ENCODE assay signal across 21 mouse cellular contexts in the genomic region with DNA sequence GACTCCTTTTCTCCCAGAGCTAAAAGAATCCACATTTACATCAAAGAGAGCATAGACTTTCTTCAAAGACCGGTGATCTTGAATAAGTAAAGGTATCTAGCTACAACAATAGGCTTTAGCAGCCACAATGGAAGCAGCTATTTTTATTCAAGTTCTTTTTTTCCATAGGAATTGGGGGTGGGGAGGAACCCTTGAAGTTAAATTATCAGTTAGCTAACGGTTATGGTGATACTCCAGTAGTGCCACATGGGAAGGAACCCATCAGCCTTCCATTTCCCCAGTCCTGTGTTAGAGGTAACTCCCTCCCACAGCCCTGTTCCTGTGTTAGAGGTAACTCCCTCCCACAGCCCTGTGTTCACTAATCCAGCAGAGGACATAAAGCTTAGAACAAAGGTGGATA.
"Had no signal": no experiment of that assay in that cellular context is flagged by ENCODE, and none has a peak within 500 bp of the region (broad histone marks: within the 10 kb centered on the region; RNA-seq: fewer than 3 reads in every experiment).

No protein-coding gene starts in this region.

- H3K9ac ChIP-seq: heart, embryonic 13.5 days; heart, embryonic 15.5 days; hindbrain, embryonic 13.5 days; hindbrain, embryonic 15.5 days; kidney, embryonic 15.5 days; limb, embryonic 13.5 days; limb, embryonic 15.5 days; liver, embryonic 12.5 days; liver, embryonic 14.5 days had no signal

- H3K36me3 ChIP-seq: heart, embryonic 13.5 days; heart, embryonic 15.5 days; hindbrain, embryonic 13.5 days; hindbrain, embryonic 15.5 days; kidney, embryonic 15.5 days; limb, embryonic 13.5 days; limb, embryonic 15.5 days; liver, embryonic 12.5 days had no signal

- H3K4me1 ChIP-seq: heart, embryonic 13.5 days; heart, embryonic 15.5 days; hindbrain, embryonic 15.5 days; kidney, embryonic 15.5 days; limb, embryonic 13.5 days; limb, embryonic 15.5 days; liver, embryonic 12.5 days had no signal

- H3K9me3 ChIP-seq: heart, embryonic 13.5 days; heart, embryonic 15.5 days; hindbrain, embryonic 13.5 days; hindbrain, embryonic 15.5 days; kidney, embryonic 15.5 days; limb, embryonic 13.5 days; limb, embryonic 15.5 days; liver, embryonic 12.5 days had no signal

- DNase-seq: gastrocnemius, postnatal 14 days; gastrocnemius, postnatal 36 days; heart, adult 11 months; heart, adult 2 months; heart, postnatal 14 days; heart, postnatal 36 days; kidney, postnatal 14 days; layer of hippocampus, adult 9-11 months; layer of hippocampus, postnatal 36 days; left cerebral cortex, postnatal 4 days had no signal

- H3K4me3 ChIP-seq: heart, adult 2 months; heart, embryonic 13.5 days; heart, embryonic 15.5 days; hindbrain, embryonic 13.5 days; hindbrain, embryonic 15.5 days; kidney, embryonic 15.5 days; limb, embryonic 13.5 days; limb, embryonic 15.5 days; liver, embryonic 12.5 days had no signal

- H3K27ac ChIP-seq: heart, adult 2 months; heart, embryonic 13.5 days; heart, embryonic 15.5 days; hindbrain, embryonic 13.5 days; hindbrain, embryonic 15.5 days; hindbrain, postnatal 0 days; kidney, embryonic 15.5 days; kidney, postnatal 0 days; limb, embryonic 13.5 days; limb, embryonic 15.5 days; liver, embryonic 12.5 days; liver, embryonic 14.5 days had no signal
